Mouse (Mus musculus) lung, postnatal 36 days (tissue): ENCODE results near the gene Lama2.
A peak's percentile ranks its signal among the peaks of the same experiment; 100 is the strongest.
"Not testable (repeated sequence)": the region's sequence is repeated elsewhere in the genome, so short reads cannot be mapped to it uniquely, and the experiment has no call there.

Experiments used
- DNase-seq: peaks from one replicate; pipeline ENCODE4 v3.0.0; 2022; ENCODE audit warnings: mixed read lengths

The Lama2 gene

GRCm38 (mm10) chr10:27001554-27002178 lies 617.9 kb downstream of the Lama2 start:
- DNase-seq: no peak

GRCm38 (mm10) chr10:26996684-26997083 lies 622.9 kb downstream of the Lama2 start:
- no peak for DNase-seq

GRCm38 (mm10) chr10:26995987-26996386 lies 623.6 kb downstream of the Lama2 start:
- DNase-seq: peak; percentile 1

- DNase-seq: peak; percentile 76
These were observed 624.2 kb downstream of the Lama2 start for GRCm38 (mm10) chr10:26995182-26995975.

GRCm38 (mm10) chr10:26993971-26994761 lies 625.4 kb downstream of the Lama2 start:
- DNase-seq: no peak

- DNase-seq: no peak
These were observed 634.1 kb downstream of the Lama2 start for GRCm38 (mm10) chr10:26985451-26985850.

- DNase-seq: not testable (repeated sequence)
These were observed 635.5 kb downstream of the Lama2 start for GRCm38 (mm10) chr10:26984082-26984481.

- DNase-seq: no peak
These were observed 636.0 kb downstream of the Lama2 start for GRCm38 (mm10) chr10:26983583-26983982.

GRCm38 (mm10) chr10:26982621-26983020 lies 636.9 kb downstream of the Lama2 start:
- no peak for DNase-seq

GRCm38 (mm10) chr10:26975372-26975771 lies 644.2 kb downstream of the Lama2 start:
- DNase-seq: no peak

- DNase-seq: no peak
These were observed 645.3 kb downstream of the Lama2 start for GRCm38 (mm10) chr10:26974224-26974623.

GRCm38 (mm10) chr10:26973575-26973974 lies 646.0 kb downstream of the Lama2 start:
- DNase-seq: no peak

- DNase-seq: no peak
These were observed 661.0 kb downstream of the Lama2 start for GRCm38 (mm10) chr10:26958513-26958912.

GRCm38 (mm10) chr10:26950448-26950847 lies 669.1 kb downstream of the Lama2 start:
- DNase-seq: no peak

GRCm38 (mm10) chr10:26949667-26950066 lies 669.9 kb downstream of the Lama2 start:
- no peak for DNase-seq

- DNase-seq: no peak
These were observed 671.2 kb downstream of the Lama2 start for GRCm38 (mm10) chr10:26948331-26948730.

GRCm38 (mm10) chr10:26939549-26939948 lies 680.0 kb downstream of the Lama2 start:
- DNase-seq: no peak

- DNase-seq: not testable (repeated sequence)
These were observed 681.1 kb downstream of the Lama2 start for GRCm38 (mm10) chr10:26938464-26938863.

GRCm38 (mm10) chr10:26936056-26936455 lies 683.5 kb downstream of the Lama2 start:
- not testable (repeated sequence) for DNase-seq
